Mouse (Mus musculus): ENCODE measurements around the gene Gpr25.

Gpr25 gene

DNA sequence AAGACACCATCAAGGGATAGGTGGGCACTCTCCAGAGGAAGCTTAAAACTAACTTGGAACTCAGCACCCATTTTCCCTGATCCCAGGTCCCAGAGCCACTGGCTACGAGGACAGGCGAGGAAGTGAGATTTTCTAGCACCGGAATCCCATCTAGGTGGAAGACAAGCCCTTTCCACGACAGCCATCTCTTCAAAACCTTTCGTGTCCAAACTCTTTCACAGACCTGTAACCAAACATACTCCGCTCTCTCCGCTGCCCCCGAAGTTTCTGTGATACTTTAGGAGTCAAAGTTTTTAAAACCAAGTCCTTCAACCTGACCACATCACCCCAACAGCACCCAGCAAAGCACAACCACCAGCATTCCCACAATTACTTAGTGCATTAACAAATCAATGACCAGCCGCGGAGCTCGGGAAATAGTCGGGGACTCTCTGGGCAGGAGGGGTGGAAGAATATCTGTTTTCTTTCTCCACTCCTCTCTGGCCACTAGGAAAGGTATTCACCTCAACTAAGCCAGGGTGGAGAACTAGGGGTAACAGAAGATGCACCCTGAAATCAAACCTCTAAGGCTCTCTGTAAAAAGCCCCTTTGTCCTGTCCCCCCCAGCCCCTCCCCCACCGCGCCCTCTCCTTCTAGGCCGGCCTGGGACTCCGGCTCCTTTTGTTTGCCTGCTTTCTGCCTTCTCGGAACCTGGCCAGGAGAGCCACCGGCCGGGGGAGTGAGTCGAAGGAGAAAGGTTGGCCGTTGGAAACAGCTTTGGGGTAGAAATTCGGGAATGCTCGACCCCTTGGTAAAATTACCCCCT is 27.5 kb downstream of the Gpr25 start:
- DNase-seq: no peak

DNA sequence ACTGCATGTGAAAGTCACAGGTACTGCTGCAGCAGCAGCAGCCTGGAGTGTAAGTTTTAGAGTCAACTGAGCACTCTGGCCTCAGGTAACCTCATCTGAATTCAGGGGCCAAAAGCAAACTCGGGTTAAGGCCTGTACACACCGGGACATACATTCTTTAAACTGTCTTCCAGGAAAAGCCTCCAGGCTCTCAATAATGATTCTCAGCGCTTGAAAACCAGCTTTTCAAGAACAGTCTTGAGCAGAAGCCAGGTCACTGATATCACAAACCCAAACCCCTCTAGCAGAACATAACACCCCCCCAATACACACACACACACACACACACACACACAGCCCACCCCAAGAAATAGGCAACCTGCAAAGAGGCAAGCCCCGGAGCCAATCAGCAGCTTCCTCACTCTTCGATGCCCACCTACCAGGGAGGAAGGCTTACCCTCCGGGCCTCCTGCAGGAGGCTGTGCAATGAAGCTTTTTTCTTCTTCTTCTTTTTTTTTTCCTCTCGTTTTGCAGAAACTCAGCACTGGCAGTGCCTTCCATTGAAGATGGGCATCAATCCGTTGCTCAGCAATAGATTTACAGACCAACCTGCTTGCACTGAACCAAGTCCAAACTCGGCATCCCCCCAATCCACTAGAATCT is 28.3 kb downstream of the Gpr25 start:
- DNase-seq: no peak

DNA sequence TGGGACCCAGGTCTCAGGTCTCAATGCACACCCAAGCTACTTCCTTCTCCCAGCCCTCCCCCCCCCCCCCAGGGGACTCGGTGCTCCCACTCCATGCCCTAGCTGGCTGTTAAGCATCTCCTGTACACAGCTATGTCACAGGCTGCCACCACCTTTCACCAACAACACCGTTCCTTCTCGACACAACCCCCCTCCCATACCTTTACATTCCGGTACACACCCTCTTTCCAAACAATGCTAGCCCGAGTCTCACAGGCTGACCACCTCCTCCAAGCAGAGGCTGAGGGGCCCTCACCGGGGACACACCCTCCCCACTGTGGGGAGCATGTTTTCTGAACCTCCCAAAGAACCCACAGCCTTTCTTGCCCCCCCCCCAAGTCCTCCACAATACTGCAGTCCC is 29.1 kb downstream of the Gpr25 start:
- DNase-seq: no peak

DNA sequence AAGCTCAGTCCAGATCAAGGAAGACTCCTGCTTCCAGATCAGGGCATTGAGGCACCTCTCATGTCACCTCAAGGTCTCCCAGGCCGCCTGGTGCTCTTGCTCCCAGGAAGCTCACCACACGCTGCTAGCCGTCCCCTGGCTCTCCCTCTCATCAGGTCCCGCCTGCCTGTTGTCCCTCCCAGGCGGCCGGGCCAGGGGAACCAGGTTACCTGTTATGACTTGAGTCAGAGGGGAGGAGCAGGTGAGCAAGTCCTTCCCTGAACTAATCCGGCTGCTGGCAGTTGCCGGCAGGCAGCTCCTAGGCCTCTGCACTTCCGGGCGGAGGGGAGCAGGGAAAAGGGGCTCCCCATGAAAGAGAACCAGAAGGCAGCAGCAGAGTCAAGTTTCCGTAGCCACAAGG is 30.5 kb downstream of the Gpr25 start:
- DNase-seq: peak; percentile 74

DNA sequence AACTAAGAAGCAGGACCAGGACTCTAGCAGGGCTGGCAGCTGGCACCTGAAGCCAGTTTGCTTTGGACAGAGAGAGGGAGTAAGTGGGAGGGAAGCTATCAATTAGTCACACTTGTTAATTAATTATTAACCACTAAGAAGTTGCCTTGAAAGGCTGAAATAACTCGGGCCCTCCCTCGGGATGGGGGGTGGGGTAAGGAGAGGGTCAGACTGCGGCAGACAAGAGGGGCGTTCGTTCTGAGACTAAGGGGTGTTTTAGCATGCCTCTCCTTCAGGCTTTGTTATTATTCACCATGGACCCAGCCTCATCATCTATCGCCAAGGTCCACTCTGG is 31.7 kb downstream of the Gpr25 start:
- peak; percentile 70 for DNase-seq

DNA sequence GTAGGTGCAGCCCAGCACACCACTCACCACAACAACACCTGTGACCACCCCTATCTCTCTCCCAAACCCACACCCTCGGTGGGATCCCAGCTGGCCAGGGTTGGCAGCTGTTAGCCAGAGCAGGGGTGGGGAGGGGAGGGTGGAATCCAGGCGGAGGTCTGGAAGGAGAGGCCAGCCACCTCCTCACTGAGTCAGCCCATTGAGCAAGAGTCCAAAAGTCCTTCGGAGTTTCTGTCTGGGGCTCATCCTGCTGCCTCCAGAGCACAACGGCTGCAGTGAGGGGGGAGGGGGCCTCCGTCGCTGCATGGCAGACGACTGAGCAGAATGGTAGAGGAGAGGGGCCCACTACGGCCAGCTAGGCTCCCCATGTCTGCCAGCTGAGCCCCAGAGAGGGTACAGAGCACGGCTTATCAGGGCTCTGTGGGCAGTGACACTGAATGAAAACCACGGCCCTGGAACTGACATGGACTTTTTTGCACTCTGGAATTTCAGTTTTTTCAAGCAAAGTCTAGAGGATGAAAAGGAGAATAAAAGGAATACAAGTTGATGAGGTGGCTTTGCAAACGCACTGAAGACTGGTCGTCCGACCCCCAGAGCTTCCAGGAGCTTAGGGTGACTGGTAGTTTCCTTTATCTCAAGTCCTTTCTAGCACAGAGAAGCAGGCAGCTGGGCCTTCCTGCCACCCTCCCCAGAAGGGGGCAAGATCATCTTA is 32.2 kb downstream of the Gpr25 start:
- DNase-seq: peak; percentile 84

DNA sequence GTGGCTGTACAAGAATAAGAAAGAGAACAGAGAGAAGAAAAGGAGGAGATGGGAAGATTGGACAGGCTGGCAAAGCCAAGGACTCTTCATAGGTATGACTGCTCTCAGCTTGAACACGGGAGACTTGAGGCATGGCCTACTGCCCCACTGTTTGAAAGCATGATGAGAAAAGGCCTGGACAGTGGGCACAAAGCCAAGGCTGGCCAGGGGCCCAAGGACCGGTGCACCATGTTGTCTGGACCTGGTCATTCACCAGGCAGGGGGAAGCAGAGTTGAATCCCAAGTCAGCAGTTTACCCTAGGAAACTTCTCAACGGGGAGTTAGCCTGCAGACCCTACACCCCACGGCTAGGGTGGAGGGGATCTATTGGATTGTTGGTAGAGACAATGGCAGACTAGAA is 32.8 kb downstream of the Gpr25 start:
- DNase-seq: peak; percentile 90

DNA sequence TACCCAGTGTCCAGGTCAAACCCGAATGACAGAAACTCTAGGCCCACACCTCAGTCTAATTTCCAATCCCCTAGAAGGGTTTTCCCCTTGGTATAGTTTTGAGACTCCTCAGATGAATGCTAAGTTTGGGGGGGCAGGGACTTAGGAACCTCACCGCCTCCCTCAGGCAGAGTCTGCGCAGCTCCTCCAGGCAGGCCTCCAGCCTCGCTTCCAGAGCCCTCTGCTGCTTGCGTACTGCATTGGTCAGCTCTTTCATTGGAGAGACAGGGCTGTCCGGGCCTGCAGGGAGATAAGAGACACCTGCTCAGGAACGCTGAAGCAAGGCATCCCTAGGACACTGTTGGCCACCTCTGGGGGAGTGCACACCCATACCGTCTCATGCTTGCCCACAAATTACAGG is 34.0 kb downstream of the Gpr25 start:
- DNase-seq: no peak

DNA sequence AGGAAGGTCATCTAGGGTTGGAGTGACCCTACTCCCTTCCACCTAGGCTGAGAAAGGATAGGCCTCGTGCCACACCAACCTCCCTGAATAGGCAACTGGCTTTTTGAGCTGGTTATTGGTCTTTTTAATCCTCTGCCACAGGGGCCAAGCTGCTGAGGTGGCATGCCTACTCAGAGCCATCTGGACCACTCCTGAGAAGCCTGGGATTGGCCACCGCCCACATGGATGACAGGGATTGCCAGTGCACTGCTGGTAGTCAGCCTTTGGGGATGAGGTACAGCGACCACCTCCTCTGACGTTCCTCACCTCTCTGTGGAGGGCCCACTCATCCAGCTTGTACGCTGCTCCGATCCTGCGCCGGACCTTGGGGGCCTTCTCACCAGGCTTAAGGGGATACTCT is 34.8 kb downstream of the Gpr25 start:
- DNase-seq: no peak

DNA sequence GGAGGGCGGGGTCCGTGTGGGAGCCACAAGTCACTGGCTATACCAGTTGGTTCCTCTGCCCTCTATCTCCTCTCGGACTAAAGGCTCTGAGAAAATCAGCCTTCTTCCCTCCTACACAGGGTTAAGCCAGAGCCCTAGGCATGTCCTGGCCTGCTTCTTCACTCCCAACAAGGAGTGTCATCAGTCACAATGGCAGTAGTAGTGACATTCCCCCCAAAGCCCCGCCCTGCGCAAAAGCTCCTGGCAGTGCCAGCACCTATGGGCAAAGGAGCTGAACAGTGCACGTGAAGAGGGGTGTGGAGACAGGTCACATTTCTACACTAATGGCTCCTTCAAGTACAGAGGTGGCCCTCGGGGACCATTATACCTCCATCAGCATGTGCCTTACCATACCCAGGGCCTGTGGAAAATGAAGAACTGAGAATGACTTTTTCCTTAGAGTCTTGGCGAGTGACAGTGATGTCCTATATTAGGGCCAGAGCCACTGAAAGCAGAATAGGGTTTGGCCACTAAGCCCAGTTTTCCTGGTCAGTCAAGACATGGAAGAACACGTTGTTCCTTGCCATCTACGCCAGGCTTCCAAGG is 36.8 kb downstream of the Gpr25 start:
- DNase-seq: no peak

DNA sequence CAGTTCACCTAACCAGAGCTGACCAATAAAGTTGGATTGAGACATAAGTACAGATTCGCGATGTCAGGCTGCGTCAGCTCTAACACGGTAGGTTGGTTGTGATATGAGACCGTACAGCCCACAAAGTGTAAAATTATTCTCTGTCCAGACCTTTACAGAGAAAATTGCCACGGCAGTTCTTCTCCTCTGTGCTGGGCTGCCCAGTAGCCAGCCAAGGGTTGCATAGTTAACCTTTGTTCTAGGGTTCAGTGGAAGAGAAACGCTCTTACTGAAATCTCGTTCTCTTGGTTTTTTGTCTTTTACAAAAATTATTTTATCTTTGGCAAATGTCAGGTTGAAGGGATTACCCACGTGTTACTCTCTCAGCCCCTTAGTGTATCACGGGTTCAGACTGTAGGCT is 38.3 kb downstream of the Gpr25 start:
- peak; percentile 27 for DNase-seq

DNA sequence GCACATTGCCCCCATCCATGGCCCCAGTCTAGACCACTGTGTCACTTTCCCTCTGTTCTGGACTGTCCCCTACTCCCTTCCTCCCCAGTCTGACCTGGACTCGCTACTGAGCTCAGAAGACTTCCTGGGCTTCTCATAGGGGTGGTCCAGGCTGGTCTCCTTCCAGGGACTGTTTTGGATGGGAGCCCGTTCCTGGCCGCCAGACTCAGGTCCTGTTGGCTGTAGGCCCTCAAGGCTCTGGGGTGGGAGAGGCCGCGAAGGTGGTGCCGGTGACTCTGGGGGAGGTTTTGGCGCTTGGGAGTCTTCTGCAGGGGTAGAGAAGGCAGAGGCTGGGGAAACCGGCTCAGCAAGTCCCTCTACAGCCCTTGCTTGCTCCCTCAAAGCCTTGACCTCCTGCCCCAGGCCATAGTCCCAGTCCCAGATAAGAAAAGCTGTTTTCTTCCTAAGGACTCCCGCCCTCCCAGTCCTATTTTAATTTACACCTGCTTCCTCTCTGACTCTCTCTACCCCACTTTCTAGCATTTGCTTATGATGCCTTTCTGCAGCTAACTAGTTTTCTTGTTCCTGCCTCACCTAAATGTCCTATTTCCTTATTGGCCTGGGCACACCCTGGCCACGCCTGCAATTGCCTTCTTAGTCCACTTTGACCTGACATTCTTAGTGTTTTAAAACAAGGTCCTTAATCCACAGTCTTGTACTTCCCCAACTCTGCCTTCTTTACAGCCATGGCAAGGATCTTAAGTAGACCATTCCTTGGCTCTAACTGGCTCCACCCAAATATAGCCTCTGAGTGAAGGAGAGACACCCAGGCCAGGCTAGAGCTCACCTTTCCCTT is 40.4 kb downstream of the Gpr25 start:
- peak; percentile 25 for DNase-seq

DNA sequence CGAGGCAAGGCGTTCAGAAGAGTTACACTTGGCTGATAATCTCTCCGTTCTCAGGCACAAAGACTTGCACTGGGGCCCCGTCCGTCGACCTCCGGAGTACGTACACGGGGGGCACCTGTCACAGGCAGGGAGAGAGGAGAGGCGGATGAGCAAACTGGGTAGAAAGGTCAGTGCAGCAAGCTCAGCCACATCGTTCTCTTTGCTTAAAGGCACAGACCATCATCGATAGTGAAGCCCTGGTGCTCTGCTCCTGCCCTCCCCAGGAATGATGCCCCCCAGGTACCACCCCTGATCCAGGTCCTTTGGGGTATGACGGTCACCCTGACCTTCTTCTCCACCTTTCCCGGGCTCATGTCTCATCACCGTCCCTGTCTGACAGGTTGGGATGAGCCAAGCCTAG is 46.4 kb downstream of the Gpr25 start:
- no peak for DNase-seq

DNA sequence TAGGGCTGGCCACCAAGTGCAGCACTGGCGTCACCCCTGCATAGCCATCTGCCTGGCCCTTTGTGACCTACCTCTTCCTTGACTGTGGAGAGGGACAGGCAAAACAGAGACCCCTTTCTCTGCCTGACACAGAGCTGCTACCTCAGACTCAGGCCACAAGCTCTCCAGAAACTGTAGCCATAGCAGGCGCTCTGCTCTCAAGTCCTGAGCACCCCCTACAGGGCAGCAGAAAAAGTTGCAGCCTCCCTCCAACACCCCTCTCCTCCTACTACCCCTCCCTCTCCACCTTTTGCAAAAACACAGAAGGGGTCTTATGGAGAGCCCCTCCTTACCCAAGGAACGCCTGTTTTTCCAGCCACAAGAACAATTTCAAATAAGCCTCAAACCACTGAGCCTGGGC is 47.9 kb downstream of the Gpr25 start, which contains the start of gene Mroh3:
Gene Mroh3, minus strand, starts transcription at position 26 of the 400 bp plus-strand sequence.
- no peak for DNase-seq

All from kidney, postnatal 14 days (tissue).